18 mouse cellular contexts compared by ENCODE assay signal in genomic region chr10:60821311-60821710, GRCm38 (mm10). TPM values are rescaled to one million over a fixed set of nuclear protein-coding genes. Genes with fewer than 3 reads are reported as not detected.
DNase-seq lines count a peak whose midpoint lies in the region; ATAC-seq and TF ChIP-seq lines count a peak whose summit lies in the region.
"Had no signal": no experiment of that assay in that cellular context is flagged by ENCODE, and none has a peak within 500 bp of the region (broad histone marks: within the 10 kb centered on the region; RNA-seq: fewer than 3 reads in every experiment).

No protein-coding gene starts in this region.

- H3K27ac ChIP-seq in gastrocnemius, adult 2 months = no peak overlapping the region
- peak overlapping the region; percentile 99 for H3K27ac ChIP-seq in heart, embryonic 16.5 days (ENCODE audit: low read length)
- H3K27ac ChIP-seq in embryonic fibroblast, embryonic 13.5 days (ENCODE audit: insufficient read depth, low read length) = peak overlapping the region; percentile 49
- H3K27ac ChIP-seq: liver, embryonic 15.5 days; macrophage; stomach, embryonic 15.5 days had no signal

- no peak overlapping the region for H3K4me2 ChIP-seq in heart, embryonic 16.5 days (ENCODE audit: low read depth, low read length)
- H3K4me2 ChIP-seq: forebrain, embryonic 15.5 days; limb, embryonic 13.5 days; liver, embryonic 15.5 days; stomach, embryonic 15.5 days had no signal

- no peaks in the 10 kb centered on the region for H3K9me3 ChIP-seq in heart, embryonic 16.5 days (replicated peaks; ENCODE audit: control insufficient read depth, low read length)
- H3K9me3 ChIP-seq: embryonic facial prominence, embryonic 10.5 days; forebrain, embryonic 15.5 days; limb, embryonic 13.5 days; liver, embryonic 15.5 days; midbrain, embryonic 10.5 days; stomach, embryonic 15.5 days had no signal

- H3K36me3 ChIP-seq in heart, embryonic 16.5 days (ENCODE audit: control insufficient read depth, insufficient read depth) = no peaks in the 10 kb centered on the region
- H3K36me3 ChIP-seq: embryonic facial prominence, embryonic 10.5 days; forebrain, embryonic 15.5 days; limb, embryonic 13.5 days; liver, embryonic 15.5 days; midbrain, embryonic 10.5 days; stomach, embryonic 15.5 days had no signal

- peak; percentile 9 for DNase-seq in gastrocnemius, adult 2 months
- no peak for DNase-seq in gastrocnemius, postnatal 14 days
- DNase-seq in heart, postnatal 25 days (ENCODE audit: low spot score) = no peak
- DNase-seq in cerebellum, adult 8-10 months = peak; percentile 44
- no peak for DNase-seq in embryo, embryonic 9.5 days (ENCODE audit: extremely low spot score)
- no peak for DNase-seq in frontal cortex, postnatal 25 days (ENCODE audit: low spot score in 2 of 2)
- DNase-seq: B cell, adult 2 months; thymus, adult 2 months had no signal

- no peak overlapping the region for H3K9ac ChIP-seq in heart, embryonic 16.5 days (ENCODE audit: low read length)
- H3K9ac ChIP-seq: forebrain, embryonic 15.5 days; limb, embryonic 13.5 days; liver, embryonic 15.5 days; stomach, embryonic 15.5 days had no signal

- intact Hi-C loops in gastrocnemius, adult 2 months (cut with DNase I) = no loop called here
- intact Hi-C loops in gastrocnemius, postnatal 14 days (cut with DNase I; ENCODE audit: low total_unique reads) = no loop called here
- intact Hi-C loops in heart, postnatal 25 days (cut with DNase I) = no loop called here

- ATAC-seq in heart, embryonic 16.5 days (replicated peaks; ENCODE audit: extremely low read depth, insufficient read depth, low FRiP score) = no peak
- ATAC-seq: forebrain, embryonic 15.5 days had no signal

- H3K4me1 ChIP-seq in heart, embryonic 16.5 days (ENCODE audit: control insufficient read depth, insufficient read depth, low read length) = peaks cover 77% of the 10 kb centered on the region
- peaks cover 38% of the 10 kb centered on the region for H3K4me1 ChIP-seq in embryonic fibroblast, embryonic 13.5 days (ENCODE audit: control insufficient read depth, insufficient read depth, low read length)
- H3K4me1 ChIP-seq: liver, embryonic 15.5 days had no signal

- H3K4me3 ChIP-seq in gastrocnemius, adult 2 months = no peak overlapping the region
- no peak overlapping the region for H3K4me3 ChIP-seq in heart, embryonic 16.5 days (ENCODE audit: low read length)
- H3K4me3 ChIP-seq in embryonic fibroblast, embryonic 13.5 days (ENCODE audit: insufficient read depth, low read length) = no peak overlapping the region
- H3K4me3 ChIP-seq: embryonic facial prominence, embryonic 10.5 days; erythroblast, embryonic 14.5 days; forebrain, embryonic 15.5 days; limb, embryonic 13.5 days; liver, embryonic 15.5 days; midbrain, embryonic 10.5 days; stomach, embryonic 15.5 days had no signal

- no peak for TF ChIP-seq POLR2A in embryonic fibroblast, embryonic 13.5 days (IDR thresholded peaks at IDR 0.05; ENCODE audit: low read depth, low read length)

- H3K27me3 ChIP-seq in heart, embryonic 16.5 days (ENCODE audit: control insufficient read depth, insufficient read depth, low read length) = no peaks in the 10 kb centered on the region
- H3K27me3 ChIP-seq: limb, embryonic 13.5 days; stomach, embryonic 15.5 days had no signal

- no peak for TF ChIP-seq CTCF in gastrocnemius, adult 2 months (IDR thresholded peaks at IDR 0.05)
- no peak for TF ChIP-seq CTCF in embryonic fibroblast, embryonic 13.5 days (IDR thresholded peaks at IDR 0.05; ENCODE audit: borderline replicate concordance, insufficient read depth, low read length)

RNA-seq across cellular contexts. Expression of gene Unc5b, which starts 10.1 kb away (rescaled TPM):
- total RNA-seq in gastrocnemius, adult 2 months (2021) = 1 to 10 TPM; 1.4 to 2.9 TPM
- 10 to 100 TPM in 1 of 2 experiments, 1 to 10 TPM in 1; 7.3 to 12.1 TPM for total RNA-seq in gastrocnemius, postnatal 14 days (2021)
- polyA plus RNA-seq in heart, embryonic 16.5 days (2015; fragmentation: Nextera tagmentation; extraction: Ambion mirVana) = 10.0 and 12.5 TPM in 2 replicates
- total RNA-seq in heart, postnatal 25 days (2021) = 10 to 100 TPM; 15.2 to 18.4 TPM
- 101 and 119 TPM in 2 replicates for polyA plus RNA-seq in embryonic fibroblast, embryonic 13.5 days (2011; ENCODE audit: insufficient read length, low read depth, missing spikeins)
- polyA plus RNA-seq: erythroblast, embryonic 14.5 days had no signal

Comparison
In these comparisons a context has a peak if more than half of its experiments do, and no peak if none do; other contexts are left out.
1. DNase-seq: peak in gastrocnemius, adult 2 months (single experiment) and cerebellum, adult 8-10 months (single experiment); none in gastrocnemius, postnatal 14 days (single experiment), heart, postnatal 25 days (single experiment), embryo, embryonic 9.5 days (single experiment) and frontal cortex, postnatal 25 days (0 of 2).